Mouse (Mus musculus): ENCODE results near the gene Msx3.

GRCm38 (mm10) chr7:140077698-140078097, 28.8 kb upstream of the Msx3 start:
- TF ChIP-seq TAL1 (IDR thresholded peaks at IDR 0.05; ENCODE audit: low read length) (no peak), GATA1 (IDR thresholded peaks at IDR 0.05; ENCODE audit: low read length) (no peak)

Measured in erythroblast, embryonic 14.5 days (primary cell).